Mouse (Mus musculus) A20 (cell line): ENCODE results near the gene Lta.

Source experiments
- DNase-seq: peaks from one replicate; pipeline ENCODE4 v3.0.0-alpha.2; 2011; ENCODE audit warnings: low read depth, low spot score

Gene Lta

GRCm38 (mm10) chr17:35161421-35161820 is 43.7 kb downstream of the Lta start:
- no peak for DNase-seq

- DNase-seq = no peak
Observed at GRCm38 (mm10) chr17:35159638-35160037, 45.5 kb downstream of the Lta start.

GRCm38 (mm10) chr17:35158850-35159593 is 46.1 kb downstream of the Lta start:
- DNase-seq = no peak

- DNase-seq = no peak
Observed at GRCm38 (mm10) chr17:35157661-35158175, 47.4 kb downstream of the Lta start.

- no peak for DNase-seq
Observed at GRCm38 (mm10) chr17:35157254-35157653, 47.9 kb downstream of the Lta start.

- DNase-seq = no peak
Observed at GRCm38 (mm10) chr17:35156461-35157200, 48.5 kb downstream of the Lta start.

GRCm38 (mm10) chr17:35155451-35155850 is 49.7 kb downstream of the Lta start:
- DNase-seq = no peak

GRCm38 (mm10) chr17:35154616-35155015 is 50.5 kb downstream of the Lta start:
- DNase-seq = no peak

- no peak for DNase-seq
Observed at GRCm38 (mm10) chr17:35153931-35154330, 51.2 kb downstream of the Lta start.
